Mouse (Mus musculus): ENCODE data around the gene Kctd21.

Kctd21 gene

GRCm38 (mm10) chr7:97317706-97318105 is 14.4 kb upstream of the Kctd21 start:
- DNase-seq (ENCODE audit: low spot score in 2 of 2) = no peak

- DNase-seq (ENCODE audit: low spot score in 2 of 2) = no peak
Measured at GRCm38 (mm10) chr7:97324342-97324741, 7.8 kb upstream of the Kctd21 start.

GRCm38 (mm10) chr7:97325156-97325985 is 6.8 kb upstream of the Kctd21 start:
- DNase-seq (ENCODE audit: low spot score in 2 of 2) = peak in 1 of 2 experiments; percentile 24

- no peak for DNase-seq (ENCODE audit: low spot score in 2 of 2)
Measured at GRCm38 (mm10) chr7:97327376-97327775, 4.8 kb upstream of the Kctd21 start.

GRCm38 (mm10) chr7:97328891-97329588 is 3.1 kb upstream of the Kctd21 start:
- DNase-seq (ENCODE audit: low spot score in 2 of 2) = no peak

GRCm38 (mm10) chr7:97329676-97330075 is 2.5 kb upstream of the Kctd21 start:
- no peak for DNase-seq (ENCODE audit: low spot score in 2 of 2)

- DNase-seq (ENCODE audit: low spot score in 2 of 2) = no peak
Measured at GRCm38 (mm10) chr7:97330931-97331645, 1.0 kb upstream of the Kctd21 start.

- DNase-seq (ENCODE audit: low spot score in 2 of 2) = no peak
Measured at GRCm38 (mm10) chr7:97332667-97333041, 527 bp downstream of the Kctd21 start.

GRCm38 (mm10) chr7:97333113-97333898 is 1.2 kb downstream of the Kctd21 start:
- DNase-seq (ENCODE audit: low spot score in 2 of 2) = no peak

- no peak for DNase-seq (ENCODE audit: low spot score in 2 of 2)
Measured at GRCm38 (mm10) chr7:97334406-97334805, 2.3 kb downstream of the Kctd21 start.

GRCm38 (mm10) chr7:97336678-97337077 is 4.6 kb downstream of the Kctd21 start:
- no peak for DNase-seq (ENCODE audit: low spot score in 2 of 2)

- no peak for DNase-seq (ENCODE audit: low spot score in 2 of 2)
Measured at GRCm38 (mm10) chr7:97338593-97338992, 6.5 kb downstream of the Kctd21 start.

GRCm38 (mm10) chr7:97339623-97340022 is 7.5 kb downstream of the Kctd21 start:
- no peak for DNase-seq (ENCODE audit: low spot score in 2 of 2)

GRCm38 (mm10) chr7:97340907-97341849 is 9.1 kb downstream of the Kctd21 start:
- no peak for DNase-seq (ENCODE audit: low spot score in 2 of 2)

- no peak for DNase-seq (ENCODE audit: low spot score in 2 of 2)
Measured at GRCm38 (mm10) chr7:97342961-97343360, 10.8 kb downstream of the Kctd21 start.

- no peak for DNase-seq (ENCODE audit: low spot score in 2 of 2)
Measured at GRCm38 (mm10) chr7:97344655-97345054, 12.5 kb downstream of the Kctd21 start.

- DNase-seq (ENCODE audit: low spot score in 2 of 2) = peak; percentile 49 to 63
Measured at GRCm38 (mm10) chr7:97345229-97345871, 13.2 kb downstream of the Kctd21 start.

GRCm38 (mm10) chr7:97346111-97346821 is 14.1 kb downstream of the Kctd21 start:
- no peak for DNase-seq (ENCODE audit: low spot score in 2 of 2)

GRCm38 (mm10) chr7:97346822-97347166 is 14.7 kb downstream of the Kctd21 start:
- no peak for DNase-seq (ENCODE audit: low spot score in 2 of 2)
